Mouse (Mus musculus): ENCODE measurements around the gene Grik2. TPM values are rescaled to one million over a fixed set of nuclear protein-coding genes. Genes with fewer than 3 reads are reported as not detected.

The Grik2 gene
- polyA plus RNA-seq, 1 experiment from 2014 or later, result 28.1 TPM

- 70% methylated on average over 2 of the region's 2 CpGs for WGBS
These were observed 148.7 kb downstream of the Grik2 start for GRCm38 (mm10) chr10:49639901-49640300.

GRCm38 (mm10) chr10:49623951-49624350, 164.6 kb downstream of the Grik2 start:
- no peak overlapping the region for H3K9ac ChIP-seq
- H3K27me3 ChIP-seq, result no peaks in the 10 kb centered on the region
- ATAC-seq, result no peak
- H3K27ac ChIP-seq, result no peak overlapping the region
- H3K36me3 ChIP-seq (ENCODE audit: poor library complexity, severe bottlenecking), result no peaks in the 10 kb centered on the region
- WGBS, result 89% methylated on average over 3 of the region's 3 CpGs
- H3K4me2 ChIP-seq, result no peak overlapping the region
- no peaks in the 10 kb centered on the region for H3K9me3 ChIP-seq (replicated peaks)
- no peaks in the 10 kb centered on the region for H3K4me1 ChIP-seq
- H3K4me3 ChIP-seq, result no peak overlapping the region

More at GRCm38 (mm10) chr10:49639901-49640300, 148.7 kb downstream of the Grik2 start:
- Histone ChIP-seq H3K4me2 (no peak overlapping the region), H3K27ac (no peak overlapping the region), H3K4me3 (no peak overlapping the region), H3K36me3 (ENCODE audit: poor library complexity, severe bottlenecking) (no peaks in the 10 kb centered on the region), H3K27me3 (no peaks in the 10 kb centered on the region), H3K9me3 (replicated peaks) (no peaks in the 10 kb centered on the region), H3K4me1 (0 out of 2 replicates have a peak, but pooled peaks cover 5% of the 10 kb centered on the region), H3K9ac (no peak overlapping the region)
- ATAC-seq, result no peak

- H3K27ac ChIP-seq, result no peak overlapping the region; the same call in 1 of the 2 replicates
- no peak overlapping the region for H3K9ac ChIP-seq
- H3K4me2 ChIP-seq, result no peak overlapping the region
- no peaks in the 10 kb centered on the region for H3K9me3 ChIP-seq (replicated peaks)
- H3K36me3 ChIP-seq (ENCODE audit: poor library complexity, severe bottlenecking), result no peaks in the 10 kb centered on the region
- no peaks in the 10 kb centered on the region for H3K27me3 ChIP-seq
- WGBS, result 46% methylated on average over 2 of the region's 2 CpGs
- H3K4me1 ChIP-seq, result peaks cover 4% of the 10 kb centered on the region; the same call in 1 of the 2 replicates
- ATAC-seq, result 0 out of 2 replicates have a peak, but pooled peaks have one; percentile 27
- no peak overlapping the region for H3K4me3 ChIP-seq
These were observed 190.9 kb downstream of the Grik2 start for GRCm38 (mm10) chr10:49597652-49598051.

DNA sequence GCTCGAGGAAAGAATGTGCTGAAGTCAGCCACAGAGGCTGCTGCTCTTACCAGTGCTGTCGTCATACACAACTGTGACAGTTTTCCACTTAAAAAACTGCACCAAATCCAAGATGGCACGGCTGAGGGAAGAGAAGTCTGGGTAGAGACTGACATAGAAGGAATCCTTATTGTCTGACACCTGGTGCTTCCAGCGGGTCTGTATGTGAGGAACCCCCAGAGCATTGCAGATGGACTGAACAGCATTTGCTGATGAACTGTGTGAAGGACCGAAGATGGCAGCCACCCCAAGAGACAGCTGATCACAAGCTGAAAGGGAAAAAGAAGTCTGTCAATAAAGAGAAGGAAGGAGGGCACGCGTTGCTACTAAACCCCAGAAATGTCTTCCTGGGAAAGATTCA, 215.1 kb downstream of the Grik2 start:
- 75% methylated on average over 7 of the region's 7 CpGs for WGBS
- no peak overlapping the region for H3K27ac ChIP-seq

GRCm38 (mm10) chr10:49559872-49560407, 228.6 kb downstream of the Grik2 start:
- H3K9ac ChIP-seq, result no peak overlapping the region
- 80% methylated on average over 1 of the region's 1 CpGs for WGBS
- no peak overlapping the region for H3K4me3 ChIP-seq
- H3K27ac ChIP-seq, result no peak overlapping the region
- no peaks in the 10 kb centered on the region for H3K27me3 ChIP-seq
- no peaks in the 10 kb centered on the region for H3K36me3 ChIP-seq (ENCODE audit: poor library complexity, severe bottlenecking)
- H3K4me1 ChIP-seq, result no peaks in the 10 kb centered on the region
- no peak overlapping the region for H3K4me2 ChIP-seq
- ATAC-seq, result peak; percentile 71
- H3K9me3 ChIP-seq (replicated peaks), result no peaks in the 10 kb centered on the region

More for the DNA sequence above, 215.1 kb downstream of the Grik2 start:
- H3K4me1 ChIP-seq, result no peaks in the 10 kb centered on the region
- H3K4me3 ChIP-seq, result no peak overlapping the region
- 0 out of 2 replicates have a peak, but pooled peaks have one; percentile 36 for ATAC-seq
- peaks cover 9% of the 10 kb centered on the region; the same call in 1 of the 2 replicates for H3K36me3 ChIP-seq (ENCODE audit: poor library complexity, severe bottlenecking)
- no peaks in the 10 kb centered on the region for H3K9me3 ChIP-seq (replicated peaks)
- no peaks in the 10 kb centered on the region for H3K27me3 ChIP-seq
- H3K9ac ChIP-seq, result no peak overlapping the region
- H3K4me2 ChIP-seq, result no peak overlapping the region

DNA sequence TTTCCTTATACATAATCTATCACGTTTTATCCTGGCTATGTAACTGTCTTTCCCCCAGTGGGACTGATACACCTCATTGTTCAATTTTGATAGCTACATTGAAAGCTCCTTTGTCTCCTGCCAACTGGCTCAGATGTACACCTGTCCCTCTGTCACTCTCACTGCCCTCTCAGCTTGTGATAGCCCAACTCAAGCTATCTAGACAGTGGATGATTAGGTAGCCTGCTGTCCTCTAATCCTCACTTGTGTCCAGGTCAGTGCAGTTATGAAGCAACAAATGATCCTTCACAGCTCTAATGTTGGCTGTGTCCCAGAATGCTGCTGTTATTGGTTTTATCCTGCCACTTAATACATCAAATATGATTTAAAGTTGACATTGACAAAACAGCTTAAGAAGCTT, 246.3 kb downstream of the Grik2 start:
- Histone ChIP-seq H3K27me3 (no peaks in the 10 kb centered on the region), H3K9ac (no peak overlapping the region), H3K4me2 (no peak overlapping the region), H3K27ac (no peak overlapping the region), H3K4me1 (no peaks in the 10 kb centered on the region), H3K9me3 (replicated peaks) (no peaks in the 10 kb centered on the region), H3K36me3 (ENCODE audit: poor library complexity, severe bottlenecking) (no peaks in the 10 kb centered on the region), H3K4me3 (no peak overlapping the region)
- WGBS, result 58% methylated on average over 1 of the region's 1 CpGs
- no peak for ATAC-seq

GRCm38 (mm10) chr10:49519752-49520151, 268.8 kb downstream of the Grik2 start:
- Histone ChIP-seq H3K4me3 (no peak overlapping the region), H3K4me1 (no peaks in the 10 kb centered on the region), H3K9me3 (replicated peaks) (no peaks in the 10 kb centered on the region), H3K27me3 (no peaks in the 10 kb centered on the region), H3K27ac (no peak overlapping the region), H3K36me3 (ENCODE audit: poor library complexity, severe bottlenecking) (no peaks in the 10 kb centered on the region), H3K4me2 (no peak overlapping the region), H3K9ac (no peak overlapping the region)
- ATAC-seq, result no peak
- 96% methylated on average over 1 of the region's 1 CpGs for WGBS

DNA sequence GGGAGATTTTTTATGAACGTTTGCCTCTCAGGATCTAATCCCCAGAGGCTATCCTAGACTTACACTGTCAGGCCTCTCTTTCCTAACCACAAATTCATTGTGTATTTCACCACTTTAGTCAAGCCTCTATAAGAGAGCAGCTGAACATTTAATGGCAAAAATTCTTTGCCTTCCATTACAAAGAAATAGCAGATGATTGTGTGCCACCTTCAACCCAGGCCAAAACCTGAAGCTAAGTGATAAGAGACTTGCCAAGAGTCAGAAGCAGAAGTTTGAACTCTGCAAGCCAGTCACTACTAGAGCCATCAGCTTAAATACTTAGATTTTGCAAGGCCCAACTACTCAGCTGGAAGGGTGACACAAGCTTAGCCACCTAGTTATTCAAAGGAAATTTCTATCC, 287.9 kb downstream of the Grik2 start:
- Histone ChIP-seq H3K27me3 (no peaks in the 10 kb centered on the region), H3K4me1 (no peaks in the 10 kb centered on the region), H3K9ac (no peak overlapping the region), H3K27ac (no peak overlapping the region), H3K4me3 (no peak overlapping the region), H3K36me3 (ENCODE audit: poor library complexity, severe bottlenecking) (peaks cover 2% of the 10 kb centered on the region; the same call in 1 of the 2 replicates), H3K4me2 (no peak overlapping the region), H3K9me3 (replicated peaks) (no peaks in the 10 kb centered on the region)
- ATAC-seq, result no peak
- 69% methylated on average over 1 of the region's 1 CpGs for WGBS

DNA sequence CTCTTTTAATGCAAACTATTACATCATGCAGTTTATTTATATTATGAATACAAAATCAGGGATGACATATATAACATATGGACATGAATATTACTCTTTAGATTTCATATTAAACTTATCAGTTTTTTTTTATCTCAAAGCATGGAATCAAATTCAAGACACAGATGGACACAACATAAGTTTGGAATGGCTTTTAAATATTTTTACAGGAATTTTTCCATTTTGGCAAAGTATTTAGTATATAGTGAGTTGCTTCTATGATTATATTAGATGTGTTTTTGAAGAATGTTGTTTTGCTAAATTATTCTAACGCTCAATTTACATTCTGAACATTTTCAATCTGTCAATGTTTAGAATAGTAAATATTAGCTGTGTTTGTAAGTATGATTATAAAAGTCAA, 291.3 kb downstream of the Grik2 start:
- H3K4me2 ChIP-seq, result no peak overlapping the region
- no peaks in the 10 kb centered on the region for H3K4me1 ChIP-seq
- ATAC-seq, result peak; percentile 16; the same call in 1 of the 2 replicates
- H3K36me3 ChIP-seq (ENCODE audit: poor library complexity, severe bottlenecking), result peaks cover 6% of the 10 kb centered on the region; the same call in 1 of the 2 replicates
- no peak overlapping the region for H3K4me3 ChIP-seq
- H3K27ac ChIP-seq, result no peak overlapping the region
- H3K27me3 ChIP-seq, result no peaks in the 10 kb centered on the region
- no peak overlapping the region for H3K9ac ChIP-seq
- WGBS, result 78% methylated on average over 1 of the region's 1 CpGs
- no peaks in the 10 kb centered on the region for H3K9me3 ChIP-seq (replicated peaks)

DNA sequence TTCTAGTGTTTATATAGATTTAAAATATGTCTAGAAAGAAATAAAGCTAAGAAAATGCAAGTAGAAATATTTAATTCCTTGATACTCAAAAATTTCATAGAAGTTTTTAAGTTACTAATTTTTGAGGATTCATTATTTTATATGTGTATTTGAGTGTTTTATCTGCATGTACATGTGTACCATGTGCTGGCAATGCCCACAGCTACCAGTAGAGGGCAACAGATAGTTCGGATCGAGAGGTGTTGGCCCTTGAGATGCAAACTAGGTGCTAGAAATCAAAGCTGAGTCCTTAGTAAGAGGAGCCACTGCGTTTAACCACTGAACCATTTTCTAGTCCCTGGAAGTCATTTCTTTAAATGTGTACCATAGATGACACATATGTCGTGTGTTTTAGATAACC, 307.1 kb downstream of the Grik2 start:
- Histone ChIP-seq H3K4me1 (no peaks in the 10 kb centered on the region), H3K36me3 (ENCODE audit: poor library complexity, severe bottlenecking) (no peaks in the 10 kb centered on the region)

DNA sequence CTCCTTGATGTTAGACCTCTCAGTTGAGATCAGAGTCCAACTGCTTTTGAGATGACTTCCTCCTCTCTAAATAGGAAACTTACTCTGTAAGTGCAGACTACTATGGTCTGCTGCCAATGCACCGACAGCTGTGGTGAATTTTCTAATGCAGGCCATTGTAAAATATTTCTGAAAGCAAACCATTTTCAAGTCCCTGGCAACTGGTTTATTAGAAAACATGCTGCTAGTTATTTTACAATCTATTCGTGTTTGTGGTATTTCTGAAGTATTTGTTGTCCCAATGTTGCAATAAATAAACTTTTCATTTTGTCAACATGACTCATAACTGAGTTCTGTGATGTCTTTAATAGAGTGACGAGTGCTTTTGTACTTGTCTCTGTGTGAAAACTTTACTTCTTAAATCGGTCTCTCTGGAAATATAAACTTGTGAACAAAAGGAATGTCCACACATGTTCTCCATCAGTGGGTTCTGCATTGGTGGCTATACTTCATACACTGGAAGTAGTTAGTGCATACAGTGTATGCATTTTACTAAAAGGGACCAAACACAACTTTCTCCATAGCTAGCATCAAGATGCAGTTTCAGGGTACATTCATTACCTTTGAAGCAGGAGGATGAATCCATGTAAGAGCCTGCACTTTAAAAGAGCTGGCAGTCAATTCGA, 308.3 kb downstream of the Grik2 start:
- no peaks in the 10 kb centered on the region for H3K4me1 ChIP-seq
- H3K27me3 ChIP-seq, result no peaks in the 10 kb centered on the region
- ATAC-seq, result no peak
- H3K4me2 ChIP-seq, result no peak overlapping the region
- H3K27ac ChIP-seq, result no peak overlapping the region
- H3K9me3 ChIP-seq (replicated peaks), result no peaks in the 10 kb centered on the region
- H3K36me3 ChIP-seq (ENCODE audit: poor library complexity, severe bottlenecking), result no peaks in the 10 kb centered on the region
- H3K4me3 ChIP-seq, result no peak overlapping the region
- WGBS, result 82% methylated on average over 5 of the region's 5 CpGs
- H3K9ac ChIP-seq, result no peak overlapping the region

More for the DNA sequence above, 307.1 kb downstream of the Grik2 start:
- H3K4me2 ChIP-seq, result no peak overlapping the region
- WGBS, result 85% methylated on average over 4 of the region's 4 CpGs
- no peaks in the 10 kb centered on the region for H3K27me3 ChIP-seq
- H3K27ac ChIP-seq, result no peak overlapping the region
- no peak overlapping the region for H3K4me3 ChIP-seq
- no peak overlapping the region for H3K9ac ChIP-seq
- ATAC-seq, result no peak
- H3K9me3 ChIP-seq (replicated peaks), result no peaks in the 10 kb centered on the region

- H3K4me3 ChIP-seq, result no peak overlapping the region
These were observed 315.0 kb downstream of the Grik2 start for GRCm38 (mm10) chr10:49473613-49474012.

More at GRCm38 (mm10) chr10:49473613-49474012, 315.0 kb downstream of the Grik2 start:
- no peak overlapping the region for H3K9ac ChIP-seq
- H3K4me1 ChIP-seq, result no peaks in the 10 kb centered on the region
- no peak overlapping the region for H3K27ac ChIP-seq
- H3K9me3 ChIP-seq (replicated peaks), result no peaks in the 10 kb centered on the region
- H3K36me3 ChIP-seq (ENCODE audit: poor library complexity, severe bottlenecking), result no peaks in the 10 kb centered on the region
- no peak overlapping the region for H3K4me2 ChIP-seq
- no peak for ATAC-seq
- no peaks in the 10 kb centered on the region for H3K27me3 ChIP-seq
